Mouse (Mus musculus): ENCODE measurements at regions not wholly inside any gene's neighbourhood (a gene's known extent, or its start where the extent isn't known, plus 50 kb on each side); places are given as distances from the start of the nearest gene placed in this dataset.
A peak's percentile ranks its signal among the peaks of the same experiment; 100 is the strongest.

GRCm38 (mm10) chr3:128787686-128788085, 412.0 kb upstream of the Pitx2 start:
- no peak for TF ChIP-seq CTCF (IDR thresholded peaks at IDR 0.05)
- no peak for TF ChIP-seq EP300 (IDR thresholded peaks at IDR 0.05)
- Histone ChIP-seq H3K4me1 (ENCODE audit: insufficient read depth, low read depth, low read length) (no peaks in the 10 kb centered on the region), H3K9me3 (ENCODE audit: low read length) (no peaks in the 10 kb centered on the region), H3K4me3 (ENCODE audit: low read depth, low read length) (no peak overlapping the region), H3K27ac (ENCODE audit: low read length) (no peak overlapping the region), H3K4me2 (replicated peaks; ENCODE audit: low read depth, low read length) (no peak overlapping the region), H3K36me3 (ENCODE audit: insufficient read depth, low read length) (no peaks in the 10 kb centered on the region), H3K9ac (replicated peaks; ENCODE audit: low read depth) (no peak overlapping the region), H3K27me3 (replicated peaks; ENCODE audit: insufficient read depth, low read length) (no peaks in the 10 kb centered on the region)
- 42% methylated on average over 5 of the region's 5 CpGs for WGBS
- DNase-seq (ENCODE audit: low spot score), result peak; percentile 19
- no peak for ATAC-seq

DNA sequence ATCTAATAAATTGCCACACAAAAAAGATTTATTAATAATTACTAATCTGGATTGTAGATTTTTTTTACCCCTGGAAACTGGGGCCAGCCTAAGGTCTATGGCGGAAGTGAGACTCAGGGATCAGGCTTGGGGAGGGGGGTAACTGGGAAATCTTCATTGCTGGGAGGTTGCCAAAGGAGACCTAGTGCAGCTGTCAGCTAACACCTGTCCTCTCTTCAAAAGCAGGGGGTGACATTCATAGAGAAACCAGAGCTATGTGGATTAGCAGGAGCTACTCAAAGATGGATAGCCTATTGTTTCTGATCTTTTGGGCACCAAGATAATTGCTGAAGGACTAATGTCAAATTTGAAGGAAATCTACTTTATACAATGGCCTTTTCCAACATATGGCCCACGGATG, 403.7 kb upstream of the Pitx2 start:
- 79% methylated on average over 2 of the region's 2 CpGs for WGBS
- TF ChIP-seq CTCF (IDR thresholded peaks at IDR 0.05) (no peak), EP300 (IDR thresholded peaks at IDR 0.05) (no peak)
- H3K9ac ChIP-seq (replicated peaks; ENCODE audit: low read depth), result no peak overlapping the region
- no peaks in the 10 kb centered on the region for H3K36me3 ChIP-seq (ENCODE audit: insufficient read depth, low read length)
- H3K27ac ChIP-seq (ENCODE audit: low read length), result no peak overlapping the region
- no peak overlapping the region for H3K4me2 ChIP-seq (replicated peaks; ENCODE audit: low read depth, low read length)
- DNase-seq (ENCODE audit: low spot score), result no peak
- no peaks in the 10 kb centered on the region for H3K9me3 ChIP-seq (ENCODE audit: low read length)
- ATAC-seq, result no peak
- H3K4me1 ChIP-seq (ENCODE audit: insufficient read depth, low read depth, low read length), result no peaks in the 10 kb centered on the region
- no peak overlapping the region for H3K4me3 ChIP-seq (ENCODE audit: low read depth, low read length)
- H3K27me3 ChIP-seq (replicated peaks; ENCODE audit: insufficient read depth, low read length), result no peaks in the 10 kb centered on the region

GRCm38 (mm10) chr3:128797829-128798228, 401.8 kb upstream of the Pitx2 start:
- no peak for TF ChIP-seq CTCF (IDR thresholded peaks at IDR 0.05)
- no peak overlapping the region for H3K27ac ChIP-seq (ENCODE audit: low read length)
- no peak overlapping the region for H3K4me3 ChIP-seq (ENCODE audit: low read depth, low read length)
- DNase-seq (ENCODE audit: low spot score) (no peak), ATAC-seq (no peak)
- H3K27me3 ChIP-seq (replicated peaks; ENCODE audit: insufficient read depth, low read length), result no peaks in the 10 kb centered on the region
- H3K4me1 ChIP-seq (ENCODE audit: insufficient read depth, low read depth, low read length), result no peaks in the 10 kb centered on the region
- H3K4me2 ChIP-seq (replicated peaks; ENCODE audit: low read depth, low read length), result no peak overlapping the region
- no peaks in the 10 kb centered on the region for H3K36me3 ChIP-seq (ENCODE audit: insufficient read depth, low read length)
- no peak overlapping the region for H3K9ac ChIP-seq (replicated peaks; ENCODE audit: low read depth)
- 59% methylated on average over 1 of the region's 1 CpGs for WGBS
- no peaks in the 10 kb centered on the region for H3K9me3 ChIP-seq (ENCODE audit: low read length)

DNA sequence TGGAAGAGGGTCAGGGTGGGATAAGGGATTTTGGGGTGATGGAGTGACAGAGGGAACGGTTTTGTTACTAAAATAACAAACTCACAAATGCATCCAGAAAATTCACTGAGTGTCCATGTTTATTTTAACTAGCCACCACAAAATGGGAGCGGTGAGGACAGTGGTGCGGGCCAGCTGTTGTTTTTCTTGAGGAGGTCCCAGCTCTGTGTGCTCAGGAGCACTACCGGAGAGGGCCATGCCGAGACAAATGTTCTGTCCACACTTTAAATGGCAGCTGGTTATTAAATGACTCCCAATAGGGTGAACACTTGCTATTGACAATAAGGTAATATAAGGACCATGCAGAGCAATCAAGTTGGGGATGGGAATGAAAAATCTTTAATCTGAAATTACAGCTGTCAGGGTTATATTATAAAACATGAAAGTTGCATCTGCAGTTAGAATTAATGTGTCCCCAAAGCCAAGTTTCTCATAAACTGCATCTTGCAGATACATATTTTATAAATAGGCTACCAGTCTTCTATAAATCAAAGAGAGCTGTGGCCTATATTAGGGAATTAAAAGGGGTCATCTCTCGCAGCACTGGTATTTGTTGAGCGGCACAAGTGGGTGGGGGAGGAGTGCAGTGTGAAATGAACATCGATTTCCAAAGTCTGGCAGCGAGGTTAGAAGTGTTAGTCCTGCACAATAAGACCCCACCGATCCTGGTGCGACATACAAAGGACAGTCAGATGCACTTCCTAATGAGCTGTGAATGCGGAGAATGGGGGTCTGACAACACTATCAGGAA, 370.1 kb upstream of the Pitx2 start:
- Histone ChIP-seq H3K9ac (replicated peaks; ENCODE audit: low read depth) (no peak overlapping the region), H3K27me3 (replicated peaks; ENCODE audit: insufficient read depth, low read length) (no peaks in the 10 kb centered on the region), H3K4me1 (ENCODE audit: insufficient read depth, low read depth, low read length) (no peaks in the 10 kb centered on the region), H3K4me3 (ENCODE audit: low read depth, low read length) (no peak overlapping the region), H3K9me3 (ENCODE audit: low read length) (no peaks in the 10 kb centered on the region), H3K4me2 (replicated peaks; ENCODE audit: low read depth, low read length) (no peak overlapping the region), H3K27ac (ENCODE audit: low read length) (no peak overlapping the region), H3K36me3 (ENCODE audit: insufficient read depth, low read length) (no peaks in the 10 kb centered on the region)
- DNase-seq (ENCODE audit: low spot score), result no peak
- TF ChIP-seq CTCF (IDR thresholded peaks at IDR 0.05), result no peak
- no peak for TF ChIP-seq EP300 (IDR thresholded peaks at IDR 0.05)
- ATAC-seq, result no peak
- WGBS, result 28% methylated on average over 12 of the region's 12 CpGs

GRCm38 (mm10) chr3:128850327-128850977, 349.2 kb upstream of the Pitx2 start:
- Histone ChIP-seq H3K4me3 (ENCODE audit: low read depth, low read length) (no peak overlapping the region), H3K36me3 (ENCODE audit: insufficient read depth, low read length) (no peaks in the 10 kb centered on the region), H3K27ac (ENCODE audit: low read length) (no peak overlapping the region), H3K9me3 (ENCODE audit: low read length) (no peaks in the 10 kb centered on the region), H3K4me2 (replicated peaks; ENCODE audit: low read depth, low read length) (no peak overlapping the region), H3K9ac (replicated peaks; ENCODE audit: low read depth) (no peak overlapping the region), H3K4me1 (ENCODE audit: insufficient read depth, low read depth, low read length) (no peaks in the 10 kb centered on the region), H3K27me3 (replicated peaks; ENCODE audit: insufficient read depth, low read length) (no peaks in the 10 kb centered on the region)
- ATAC-seq (no peak), DNase-seq (ENCODE audit: low spot score) (no peak)
- no peak for TF ChIP-seq CTCF (IDR thresholded peaks at IDR 0.05)
- no peak for TF ChIP-seq EP300 (IDR thresholded peaks at IDR 0.05)
- WGBS, result 75% methylated on average over 6 of the region's 6 CpGs

DNA sequence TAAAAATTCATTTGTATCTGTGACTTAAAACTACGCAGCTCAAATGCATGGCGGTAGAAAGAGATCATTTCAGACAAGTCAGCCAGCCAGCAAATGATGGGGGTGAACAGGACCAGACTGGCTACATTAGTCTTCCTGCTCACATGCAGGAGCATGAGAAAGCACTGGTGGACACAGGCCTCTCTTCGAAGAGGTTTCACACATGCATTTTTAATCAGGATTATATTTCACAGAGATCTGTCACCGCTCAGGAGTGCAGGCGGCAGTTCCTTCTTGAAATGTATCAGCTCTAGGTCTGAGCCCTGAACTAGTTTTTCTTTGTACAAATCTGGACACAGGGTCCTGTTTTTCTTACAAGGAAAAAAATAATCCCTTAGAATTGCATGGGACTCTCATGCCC, 343.2 kb upstream of the Pitx2 start:
- Histone ChIP-seq H3K4me3 (ENCODE audit: low read depth, low read length) (no peak overlapping the region), H3K27ac (ENCODE audit: low read length) (no peak overlapping the region), H3K9me3 (ENCODE audit: low read length) (no peaks in the 10 kb centered on the region), H3K4me1 (ENCODE audit: insufficient read depth, low read depth, low read length) (no peaks in the 10 kb centered on the region), H3K36me3 (ENCODE audit: insufficient read depth, low read length) (no peaks in the 10 kb centered on the region), H3K4me2 (replicated peaks; ENCODE audit: low read depth, low read length) (no peak overlapping the region), H3K9ac (replicated peaks; ENCODE audit: low read depth) (no peak overlapping the region), H3K27me3 (replicated peaks; ENCODE audit: insufficient read depth, low read length) (no peaks in the 10 kb centered on the region)
- 82% methylated on average over 5 of the region's 5 CpGs for WGBS
- TF ChIP-seq CTCF (IDR thresholded peaks at IDR 0.05) (no peak), EP300 (IDR thresholded peaks at IDR 0.05) (no peak)
- DNase-seq (ENCODE audit: low spot score), result no peak
- no peak for ATAC-seq

All from lung, postnatal 0 days (tissue).